Mouse (Mus musculus) heart, embryonic 14.5 days (tissue): Measurements from ENCODE around the gene Zbtb20. TPM values are rescaled to one million over a fixed set of nuclear protein-coding genes. Genes with fewer than 3 reads are reported as not detected.

Experiments used
- microRNA counts: library from miRNA; unstranded; fragments of <30 nt; microRNA quantifications from one replicate; lab custom pipeline; 2016
- microRNA-seq: library from miRNA; unstranded; fragments of <30 nt; microRNA quantifications from one replicate; pipeline ENCODE4, GENCODE M21; 2016
- polyA plus RNA-seq: library from polyadenylated mRNA; unstranded; fragments of >200 nt; fragmentation: Nextera tagmentation; extraction: Ambion mirVana; gene quantifications from 2 replicates; pipeline ENCODE4 v1.2.1, GENCODE M21; 2014

Zbtb20 gene
- polyA plus RNA-seq, 1 experiment from 2014 or later = 50.3 TPM

MicroRNA genes within 50 kb of the gene (microRNA counts, 519-probe panel; counts per million panel counts)
- 322 counts per million, percentile 70 among the panel's probes with 10 or more counts for microRNA mmu-miR-568 (lab: Ali Mortazavi, UCI)

Small RNA genes lying within 50 kb of the gene (microRNA-seq; reads per million reads assigned to microRNA genes)
- not detected for gene Mir568
